Mouse (Mus musculus): ENCODE results near the gene 2410137M14Rik. TPM values are rescaled to one million over a fixed set of nuclear protein-coding genes. Genes with fewer than 3 reads are reported as not detected.

Gene 2410137M14Rik
- total and polyA plus RNA-seq, 2 experiments from 2014 or later, result 0.36 to 0.38 TPM

- no peaks in the 10 kb centered on the region for H3K9me3 ChIP-seq (ENCODE audit: low read length)
- H3K4me3 ChIP-seq (ENCODE audit: low read depth, low read length), result no peak overlapping the region
- peaks cover 65% of the 10 kb centered on the region for H3K36me3 ChIP-seq (ENCODE audit: insufficient read depth)
- no peak overlapping the region for H3K27ac ChIP-seq (ENCODE audit: low read depth, low read length)
- H3K4me1 ChIP-seq (ENCODE audit: insufficient read depth), result peaks cover 7% of the 10 kb centered on the region; the same call in 1 of the 2 replicates
- TF ChIP-seq CTCF (IDR thresholded peaks at IDR 0.05; ENCODE audit: low read depth), result no peak
- no peak overlapping the region for H3K4me2 ChIP-seq (ENCODE audit: low read depth)
- 92% methylated on average over 6 of the region's 6 CpGs for WGBS
- DNase-seq, result no peak
- no peak for ATAC-seq
- no peak overlapping the region for H3K9ac ChIP-seq
- no peaks in the 10 kb centered on the region for H3K27me3 ChIP-seq (ENCODE audit: insufficient read depth, low read length)
These were observed 27.1 kb upstream of the 2410137M14Rik start for GRCm38 (mm10) chr17:37008161-37008560.

- no peak for TF ChIP-seq CTCF (IDR thresholded peaks at IDR 0.05; ENCODE audit: low read depth)
These were observed 22.3 kb upstream of the 2410137M14Rik start for GRCm38 (mm10) chr17:37003366-37003765.

GRCm38 (mm10) chr17:37002364-37003330 is 21.6 kb upstream of the 2410137M14Rik start:
- DNase-seq, result peak; percentile 88
- Histone ChIP-seq H3K4me2 (ENCODE audit: low read depth) (peak overlapping the region; percentile 60), H3K27ac (ENCODE audit: low read depth, low read length) (peak overlapping the region; percentile 97), H3K4me3 (ENCODE audit: low read depth, low read length) (peak overlapping the region; percentile 79), H3K9me3 (ENCODE audit: low read length) (no peaks in the 10 kb centered on the region), H3K27me3 (ENCODE audit: insufficient read depth, low read length) (no peaks in the 10 kb centered on the region), H3K36me3 (ENCODE audit: insufficient read depth) (peaks cover 26% of the 10 kb centered on the region), H3K9ac (peak overlapping the region; percentile 92), H3K4me1 (ENCODE audit: insufficient read depth) (peaks cover 7% of the 10 kb centered on the region; the same call in 1 of the 2 replicates)
- WGBS, result 1% methylated on average over 49 of the region's 49 CpGs
- ATAC-seq, result peak; percentile 83
- TF ChIP-seq CTCF (IDR thresholded peaks at IDR 0.05; ENCODE audit: low read depth), result no peak

More at GRCm38 (mm10) chr17:37003366-37003765, 22.3 kb upstream of the 2410137M14Rik start:
- Histone ChIP-seq H3K4me3 (ENCODE audit: low read depth, low read length) (peak overlapping the region; percentile 79), H3K4me2 (ENCODE audit: low read depth) (peak overlapping the region; percentile 60), H3K4me1 (ENCODE audit: insufficient read depth) (peaks cover 7% of the 10 kb centered on the region; the same call in 1 of the 2 replicates), H3K27me3 (ENCODE audit: insufficient read depth, low read length) (no peaks in the 10 kb centered on the region), H3K27ac (ENCODE audit: low read depth, low read length) (peak overlapping the region; percentile 97), H3K36me3 (ENCODE audit: insufficient read depth) (peaks cover 33% of the 10 kb centered on the region), H3K9ac (peak overlapping the region; percentile 92), H3K9me3 (ENCODE audit: low read length) (no peaks in the 10 kb centered on the region)
- 10% methylated on average over 4 of the region's 4 CpGs for WGBS
- DNase-seq (peak; percentile 67), ATAC-seq (peak; percentile 45)

GRCm38 (mm10) chr17:37000863-37001262 is 19.8 kb upstream of the 2410137M14Rik start, which contains the start of gene Zfp57:
Gene Zfp57 (plus strand): TSS chr17:37001163.
- WGBS, result 93% methylated on average over 7 of the region's 7 CpGs
- Histone ChIP-seq H3K4me3 (ENCODE audit: low read depth, low read length) (peak within 1 kb of the TSS; percentile 79; the same call in 1 of the 2 replicates), H3K4me1 (ENCODE audit: insufficient read depth) (peaks cover 7% of the 10 kb centered on the region; the same call in 1 of the 2 replicates), H3K27ac (ENCODE audit: low read depth, low read length) (no peak within 1 kb of the TSS), H3K9ac (no peak within 1 kb of the TSS), H3K36me3 (ENCODE audit: insufficient read depth) (peaks cover 9% of the 10 kb centered on the region), H3K9me3 (ENCODE audit: low read length) (no peaks in the 10 kb centered on the region), H3K4me2 (ENCODE audit: low read depth) (peak within 1 kb of the TSS; percentile 60), H3K27me3 (ENCODE audit: insufficient read depth, low read length) (no peaks in the 10 kb centered on the region)
- ATAC-seq, result no peak
- TF ChIP-seq CTCF (IDR thresholded peaks at IDR 0.05; ENCODE audit: low read depth), result no peak
- no peak for DNase-seq

- no peaks in the 10 kb centered on the region for H3K27me3 ChIP-seq (ENCODE audit: insufficient read depth, low read length)
- no peaks in the 10 kb centered on the region for H3K9me3 ChIP-seq (ENCODE audit: low read length)
- H3K4me2 ChIP-seq (ENCODE audit: low read depth), result no peak overlapping the region
- no peaks in the 10 kb centered on the region for H3K36me3 ChIP-seq (ENCODE audit: insufficient read depth)
- no peak overlapping the region for H3K4me3 ChIP-seq (ENCODE audit: low read depth, low read length)
- H3K9ac ChIP-seq, result no peak overlapping the region
- DNase-seq, result no peak
- H3K4me1 ChIP-seq (ENCODE audit: insufficient read depth), result no peaks in the 10 kb centered on the region
- no peak for TF ChIP-seq CTCF (IDR thresholded peaks at IDR 0.05; ENCODE audit: low read depth)
- WGBS, result 79% methylated on average over 2 of the region's 2 CpGs
- H3K27ac ChIP-seq (ENCODE audit: low read depth, low read length), result no peak overlapping the region
- ATAC-seq, result no peak
These were observed 17.4 kb upstream of the 2410137M14Rik start for GRCm38 (mm10) chr17:36998477-36998876.

- peak; percentile 78 for TF ChIP-seq CTCF (IDR thresholded peaks at IDR 0.05; ENCODE audit: low read depth)
- WGBS, result 29% methylated on average over 7 of the region's 7 CpGs
- Histone ChIP-seq H3K36me3 (ENCODE audit: insufficient read depth) (no peaks in the 10 kb centered on the region), H3K9ac (no peak overlapping the region), H3K27me3 (ENCODE audit: insufficient read depth, low read length) (no peaks in the 10 kb centered on the region; the same call in 1 of the 2 replicates), H3K9me3 (ENCODE audit: low read length) (no peaks in the 10 kb centered on the region), H3K4me2 (ENCODE audit: low read depth) (no peak overlapping the region), H3K4me1 (ENCODE audit: insufficient read depth) (no peaks in the 10 kb centered on the region), H3K27ac (ENCODE audit: low read depth, low read length) (no peak overlapping the region), H3K4me3 (ENCODE audit: low read depth, low read length) (no peak overlapping the region)
- DNase-seq (peak; percentile 77), ATAC-seq (peak; percentile 59)
These were observed 16.1 kb upstream of the 2410137M14Rik start for GRCm38 (mm10) chr17:36997033-36997735.

Data from forebrain, postnatal 0 days (tissue).